Mouse (Mus musculus) stomach, embryonic 14.5 days (tissue): Measurements from ENCODE around the gene Pde4d. TPM values are rescaled to one million over a fixed set of nuclear protein-coding genes. Genes with fewer than 3 reads are reported as not detected.

Experiments used
- ATAC-seq: fragments of 200-750 bp; cut with Nextera tagmentation; 2 replicates; pipeline ENCODE4 v1.8.0; 2017; ENCODE audit warnings: low read depth, moderate TSS enrichment; ENCODE audit not compliant: insufficient number of reproducible peaks, insufficient read depth, low FRiP score
- H3K27ac ChIP-seq: fragments of 300-500 bp; sonication (generic); 2 replicates; pipeline ENCODE4 v1.5.1; 2014; ENCODE audit warnings: mild to moderate bottlenecking, low read length, moderate library complexity, mixed read lengths
- H3K27me3 ChIP-seq: fragments of 300-500 bp; sonication (generic); 2 replicates; pipeline ENCODE4 v1.6.1; 2014; ENCODE audit warnings: low read length, control low read depth, mixed read lengths; ENCODE audit not compliant: control insufficient read depth, insufficient read depth
- H3K36me3 ChIP-seq: fragments of 300-500 bp; sonication (generic); 2 replicates; pipeline ENCODE4 v1.6.1; 2014; ENCODE audit warnings: mild to moderate bottlenecking, control low read depth, low read length, moderate library complexity, mixed read lengths; ENCODE audit not compliant: control insufficient read depth, insufficient read depth
- H3K4me1 ChIP-seq: fragments of 300-500 bp; sonication (generic); 2 replicates; pipeline ENCODE4 v1.6.1; 2014; ENCODE audit warnings: low read length, control low read depth, mixed read lengths; ENCODE audit not compliant: control insufficient read depth, insufficient read depth
- H3K4me2 ChIP-seq: fragments of 300-500 bp; sonication (generic); replicated peaks from 2 replicates; pipeline ENCODE4 v1.6.1; 2014; ENCODE audit warnings: low read depth, low read length, control low read depth
- H3K4me3 ChIP-seq: fragments of 300-500 bp; sonication (generic); 2 replicates; pipeline ENCODE4 v1.5.1; 2014; ENCODE audit warnings: low read depth, low read length, control low read depth
- H3K9ac ChIP-seq: fragments of 300-500 bp; sonication (generic); replicated peaks from 2 replicates; pipeline ENCODE4 v1.6.1; 2014; ENCODE audit warnings: low read depth, mild to moderate bottlenecking, control low read depth, low read length, moderate library complexity, mixed read lengths
- H3K9me3 ChIP-seq: fragments of 300-500 bp; sonication (generic); 2 replicates; pipeline ENCODE4 v1.6.1; 2016; ENCODE audit warnings: low read depth, low read length, control low read depth; ENCODE audit not compliant: control insufficient read depth
- WGBS: fragments of 180-500 bp; shearing (Covaris S2); extraction: QIAGEN DNeasy Blood & Tissue Kit; methylation state at CpG from one replicate; pipeline ENCODE4 v1.1.7; 2014; 5-methylcytosine and 5-hydroxymethylcytosine counted together
- polyA plus RNA-seq: library from polyadenylated mRNA; unstranded; fragments of >200 nt; fragmentation: Nextera tagmentation; extraction: Ambion mirVana; gene quantifications from 2 replicates; pipeline ENCODE4 v1.2.1, GENCODE M21; 2014

Pde4d gene
- polyA plus RNA-seq: 28.3 and 29.3 TPM in 2 replicates

DNA sequence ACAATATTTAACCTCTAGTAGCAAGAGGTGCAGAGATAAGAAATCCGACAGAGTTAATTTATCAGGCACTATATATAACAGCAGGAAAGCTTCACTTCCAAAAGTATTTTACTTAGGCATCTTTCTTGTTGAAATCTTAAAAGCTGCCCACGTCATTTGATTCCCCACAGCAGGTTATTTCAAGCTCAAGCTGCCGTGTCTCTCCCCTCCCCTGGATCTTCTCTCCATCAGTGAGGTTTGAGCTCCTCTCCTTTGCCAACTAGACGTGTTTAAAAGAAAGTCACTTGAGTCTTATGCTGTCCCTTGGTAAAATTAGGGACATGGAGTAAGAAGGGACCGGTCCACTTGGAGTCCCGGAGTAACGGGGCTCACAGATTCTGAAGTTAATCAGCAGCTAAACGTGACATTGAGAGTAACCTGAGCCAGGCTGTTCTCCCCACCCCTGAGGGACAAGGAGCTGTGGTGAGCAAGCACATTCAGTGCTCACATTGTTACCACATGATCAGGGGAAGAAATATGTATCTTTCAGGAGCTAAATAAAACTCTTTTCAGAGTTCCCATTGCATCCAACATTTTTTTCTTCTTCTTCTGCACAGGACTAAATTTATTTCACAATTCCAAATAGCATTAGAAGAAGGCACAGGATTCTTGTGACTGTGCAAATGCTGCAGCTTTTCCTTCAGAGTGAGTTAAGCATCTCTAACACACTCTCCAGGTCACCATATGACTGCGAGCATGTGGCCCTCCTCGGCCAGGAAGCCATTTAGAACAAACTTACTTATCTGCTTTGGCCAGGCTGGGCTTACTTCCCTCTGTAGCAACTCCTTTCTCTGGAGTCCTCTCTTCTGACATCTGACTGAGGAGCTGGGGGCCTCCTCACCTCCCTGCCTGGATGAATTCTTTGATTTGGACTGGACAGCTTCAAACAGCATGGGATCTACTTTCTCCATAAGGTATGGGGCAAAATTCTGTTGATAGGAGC lies at the start of gene Pde4d:
TSS of gene Pde4d (plus strand) at position 833 of the 982 bp plus-strand sequence.
- no peak for ATAC-seq
- H3K27ac ChIP-seq: no peak within 1 kb of the TSS
- H3K36me3 ChIP-seq: no peaks in the 10 kb centered on the region
- H3K4me3 ChIP-seq: no peak within 1 kb of the TSS
- H3K4me1 ChIP-seq: peaks cover 4% of the 10 kb centered on the region; the same call in 1 of the 2 replicates
- WGBS: 17% methylated on average over 10 of the region's 10 CpGs
- H3K27me3 ChIP-seq: no peaks in the 10 kb centered on the region
- H3K9me3 ChIP-seq: no peaks in the 10 kb centered on the region
- no peak within 1 kb of the TSS for H3K9ac ChIP-seq
- 0 out of 2 replicates have a peak within 1 kb of the TSS, but pooled peaks have one; percentile 6 for H3K4me2 ChIP-seq

DNA sequence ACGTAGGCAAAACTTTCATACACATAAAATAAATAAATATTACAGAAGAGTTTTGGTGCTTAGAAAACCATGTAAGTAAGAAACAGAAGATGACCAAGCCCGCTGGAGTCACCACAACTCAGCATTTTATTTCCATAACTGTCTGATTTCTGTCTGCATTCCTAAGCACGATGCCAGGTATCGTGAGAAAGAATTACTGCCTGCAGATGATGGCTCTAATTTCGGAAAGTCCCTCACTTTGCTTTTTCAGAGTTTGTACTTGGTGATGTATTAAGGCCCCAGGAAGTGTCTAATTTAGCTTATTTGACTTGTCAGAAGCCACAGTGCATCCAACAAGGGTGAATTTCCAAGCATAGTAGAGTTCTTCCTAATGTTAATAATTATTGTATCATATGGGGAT lies 46.6 kb upstream of the Pde4d start:
- H3K27me3 ChIP-seq: no peaks in the 10 kb centered on the region
- no peak overlapping the region for H3K27ac ChIP-seq
- no peaks in the 10 kb centered on the region for H3K4me1 ChIP-seq
- WGBS: 82% methylated on average over 5 of the region's 5 CpGs
- no peak for ATAC-seq
- H3K4me2 ChIP-seq: no peak overlapping the region
- H3K9me3 ChIP-seq: no peaks in the 10 kb centered on the region
- no peak overlapping the region for H3K4me3 ChIP-seq
- H3K9ac ChIP-seq: no peak overlapping the region
- H3K36me3 ChIP-seq: no peaks in the 10 kb centered on the region

DNA sequence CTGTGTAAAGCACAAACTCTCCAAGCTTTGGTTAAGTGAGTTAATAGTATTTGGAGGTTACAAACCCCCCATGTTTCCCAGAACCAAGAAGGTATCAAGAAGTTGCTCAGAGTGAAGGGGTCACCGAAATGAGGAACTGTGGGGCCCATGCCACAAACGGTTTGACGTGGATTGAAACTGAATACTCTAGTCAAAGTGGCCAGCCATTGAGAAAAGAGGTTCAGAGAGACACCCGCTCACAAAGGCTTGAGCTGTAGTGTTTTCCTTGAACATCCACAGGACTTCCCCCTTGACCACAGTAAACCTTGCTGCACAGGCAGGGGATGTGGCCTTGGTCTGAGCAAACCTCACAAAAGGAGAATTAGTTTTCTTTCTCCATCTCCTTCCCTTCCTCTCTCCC lies 45.4 kb upstream of the Pde4d start:
- H3K4me2 ChIP-seq: no peak overlapping the region
- no peaks in the 10 kb centered on the region for H3K36me3 ChIP-seq
- 85% methylated on average over 4 of the region's 4 CpGs for WGBS
- H3K27me3 ChIP-seq: no peaks in the 10 kb centered on the region
- H3K9me3 ChIP-seq: no peaks in the 10 kb centered on the region
- ATAC-seq: no peak
- H3K4me3 ChIP-seq: no peak overlapping the region
- H3K27ac ChIP-seq: no peak overlapping the region
- no peaks in the 10 kb centered on the region for H3K4me1 ChIP-seq
- no peak overlapping the region for H3K9ac ChIP-seq

DNA sequence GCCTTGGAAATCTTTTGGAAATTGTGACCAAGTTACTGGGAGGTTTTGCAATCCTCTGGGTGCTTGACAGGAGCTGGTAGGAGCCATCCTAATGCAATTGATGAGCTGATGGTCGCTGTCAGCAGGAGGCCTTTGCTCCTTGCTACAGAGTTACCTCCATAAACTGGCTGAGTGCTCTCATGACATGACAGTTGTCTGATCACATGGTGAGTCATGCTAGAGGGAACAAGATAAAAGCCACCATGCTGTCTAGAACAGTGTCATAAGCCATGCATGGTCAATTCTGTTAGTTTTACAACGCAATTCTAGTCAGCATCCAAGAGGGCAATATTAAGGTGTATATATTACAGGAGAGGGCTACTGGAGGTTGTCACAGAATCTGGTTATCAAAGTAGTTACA lies 34.3 kb upstream of the Pde4d start:
- Histone ChIP-seq H3K4me2 (no peak overlapping the region), H3K9ac (no peak overlapping the region), H3K27me3 (no peaks in the 10 kb centered on the region), H3K36me3 (no peaks in the 10 kb centered on the region), H3K4me1 (no peaks in the 10 kb centered on the region), H3K27ac (no peak overlapping the region), H3K4me3 (no peak overlapping the region), H3K9me3 (no peaks in the 10 kb centered on the region)
- WGBS: 70% methylated on average over 2 of the region's 2 CpGs
- no peak for ATAC-seq

DNA sequence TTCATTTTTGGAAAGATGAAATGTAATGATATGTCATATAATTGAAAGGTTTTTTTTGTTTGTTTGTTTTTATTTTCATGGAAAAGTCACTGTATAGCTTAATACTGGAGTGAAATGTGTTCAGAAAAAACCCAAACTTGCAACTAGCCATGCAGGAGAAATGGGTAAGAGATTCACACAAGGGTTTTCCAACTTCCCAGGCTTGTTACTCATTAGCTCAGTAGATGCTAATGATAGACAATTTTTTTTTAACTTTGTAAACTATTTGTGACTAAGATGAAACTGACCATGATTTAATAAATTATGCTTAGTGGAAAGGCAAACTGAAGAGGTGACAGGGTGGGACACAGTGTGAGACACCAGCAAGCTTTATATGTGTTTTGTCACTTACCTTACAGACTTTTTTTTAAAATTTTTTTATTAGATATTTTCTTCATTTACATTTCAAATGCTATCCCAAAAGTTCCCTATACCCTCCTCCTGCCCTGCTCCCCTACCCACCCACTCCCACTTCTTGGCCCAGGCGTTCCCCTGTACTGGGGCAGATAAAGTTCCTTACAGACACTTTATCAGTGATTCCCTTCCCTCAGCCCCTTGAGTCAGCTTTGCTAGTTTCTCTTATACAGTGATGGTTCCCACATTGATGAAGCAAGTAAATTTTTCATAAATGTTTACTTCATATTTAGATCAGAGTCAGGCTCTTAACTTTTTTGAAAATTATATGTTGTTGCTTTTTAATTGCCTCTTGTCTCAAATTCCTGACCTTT lies 30.8 kb upstream of the Pde4d start:
- no peaks in the 10 kb centered on the region for H3K27me3 ChIP-seq
- H3K4me2 ChIP-seq: no peak overlapping the region
- H3K4me3 ChIP-seq: no peak overlapping the region
- ATAC-seq: no peak
- H3K9me3 ChIP-seq: no peaks in the 10 kb centered on the region
- no peak overlapping the region for H3K27ac ChIP-seq
- 62% methylated on average over 1 of the region's 1 CpGs for WGBS
- H3K9ac ChIP-seq: no peak overlapping the region
- H3K4me1 ChIP-seq: no peaks in the 10 kb centered on the region
- no peaks in the 10 kb centered on the region for H3K36me3 ChIP-seq

DNA sequence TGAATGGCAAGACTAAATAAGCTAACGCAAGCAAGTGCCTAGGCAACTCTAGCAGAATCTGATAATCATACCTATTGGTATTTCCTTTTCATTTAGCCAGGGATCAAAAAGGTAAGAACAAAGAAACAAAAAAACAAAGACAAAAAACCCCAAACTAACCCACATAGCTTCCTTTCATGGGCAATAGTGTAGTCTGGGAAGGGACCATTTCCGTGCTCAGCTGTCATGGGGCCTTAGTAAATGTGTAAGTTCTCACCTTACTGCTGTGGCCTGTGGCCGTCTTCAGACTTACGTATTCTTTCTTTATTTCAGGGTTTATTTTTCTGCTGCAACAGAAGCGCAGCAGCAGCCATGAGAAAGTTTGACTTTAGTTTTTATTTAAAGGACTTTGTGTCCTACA lies 23.4 kb upstream of the Pde4d start:
- Histone ChIP-seq H3K27ac (no peak overlapping the region), H3K4me3 (no peak overlapping the region), H3K36me3 (no peaks in the 10 kb centered on the region), H3K9me3 (no peaks in the 10 kb centered on the region), H3K4me2 (no peak overlapping the region), H3K4me1 (no peaks in the 10 kb centered on the region), H3K9ac (no peak overlapping the region), H3K27me3 (no peaks in the 10 kb centered on the region)
- WGBS: 59% methylated on average over 5 of the region's 5 CpGs
- no peak for ATAC-seq

DNA sequence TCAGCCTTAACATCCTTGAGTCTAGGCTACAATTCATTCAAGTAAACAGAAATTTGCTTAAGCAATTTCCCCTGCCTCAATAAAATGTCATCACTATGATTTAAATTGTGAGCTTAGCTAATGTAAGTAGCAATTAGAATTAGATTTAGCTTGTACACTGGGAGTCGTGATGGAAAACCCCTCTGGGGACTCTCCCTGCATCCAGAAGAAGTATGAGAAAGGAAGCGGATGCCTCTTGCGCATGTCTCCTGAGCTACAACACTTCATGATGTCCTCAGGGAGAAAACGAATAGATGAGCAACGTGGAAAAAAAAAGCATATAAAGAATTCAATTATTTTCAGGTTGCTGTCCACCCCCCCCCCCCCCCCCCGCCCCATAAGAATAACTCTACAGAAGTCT lies 20.9 kb upstream of the Pde4d start:
- H3K36me3 ChIP-seq: no peaks in the 10 kb centered on the region
- no peak overlapping the region for H3K4me2 ChIP-seq
- H3K9ac ChIP-seq: no peak overlapping the region
- H3K9me3 ChIP-seq: no peaks in the 10 kb centered on the region
- no peaks in the 10 kb centered on the region for H3K27me3 ChIP-seq
- H3K27ac ChIP-seq: no peak overlapping the region
- 82% methylated on average over 6 of the region's 6 CpGs for WGBS
- no peak for ATAC-seq
- no peak overlapping the region for H3K4me3 ChIP-seq
- H3K4me1 ChIP-seq: no peaks in the 10 kb centered on the region

DNA sequence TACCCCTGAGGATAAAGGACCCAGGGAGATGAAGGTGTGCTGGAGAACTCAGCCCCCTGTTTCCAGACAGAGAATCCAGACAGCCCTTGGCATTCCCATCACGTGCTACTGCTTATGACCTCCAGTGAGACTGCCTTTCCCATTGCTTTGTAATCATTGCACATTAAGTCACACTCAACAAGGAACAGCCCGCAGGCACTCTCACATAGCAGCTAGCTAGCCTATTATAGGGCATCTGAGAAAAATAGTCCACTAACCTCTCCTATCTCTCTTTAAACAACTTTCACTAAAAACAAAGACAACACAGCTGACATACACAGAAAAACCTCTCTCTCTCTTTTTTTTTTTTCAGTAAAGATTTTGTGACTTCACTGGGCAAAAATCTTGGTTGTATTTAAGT lies 20.1 kb upstream of the Pde4d start:
- Histone ChIP-seq H3K4me3 (no peak overlapping the region), H3K4me1 (no peaks in the 10 kb centered on the region), H3K9ac (no peak overlapping the region), H3K9me3 (no peaks in the 10 kb centered on the region), H3K36me3 (no peaks in the 10 kb centered on the region), H3K27me3 (no peaks in the 10 kb centered on the region), H3K4me2 (no peak overlapping the region), H3K27ac (no peak overlapping the region)
- no peak for ATAC-seq
- WGBS: 68% methylated on average over 2 of the region's 2 CpGs
